Mouse (Mus musculus): ENCODE results near the gene Epn3. TPM values are rescaled to one million over a fixed set of nuclear protein-coding genes. Genes with fewer than 3 reads are reported as not detected.

The Epn3 gene
- polyA plus RNA-seq, 1 experiment from 2014 or later, result 0.43 TPM

- Histone ChIP-seq H3K4me1 (ENCODE audit: control insufficient read depth, insufficient read depth, low read length) (peaks cover 7% of the 10 kb centered on the region; the same call in 1 of the 2 replicates), H3K27ac (ENCODE audit: low read length) (no peak overlapping the region), H3K9me3 (replicated peaks; ENCODE audit: control insufficient read depth, low read length, poor library complexity, severe bottlenecking) (no peaks in the 10 kb centered on the region), H3K9ac (ENCODE audit: low read depth, low read length) (no peak overlapping the region), H3K27me3 (ENCODE audit: control insufficient read depth, insufficient read depth, low read depth, low read length) (peaks cover 9% of the 10 kb centered on the region), H3K36me3 (ENCODE audit: control insufficient read depth, insufficient read depth, low read length) (no peaks in the 10 kb centered on the region), H3K4me2 (ENCODE audit: low read length) (no peak overlapping the region), H3K4me3 (ENCODE audit: low read depth, low read length) (no peak overlapping the region)
- no peak for ATAC-seq
- 89% methylated on average over 11 of the region's 11 CpGs for WGBS
These were observed 10.8 kb downstream of the Epn3 start for GRCm38 (mm10) chr11:94488767-94489533.

- Histone ChIP-seq H3K4me3 (ENCODE audit: low read depth, low read length) (0 out of 2 replicates have a peak within 1 kb of the TSS, but pooled peaks have one; percentile 15), H3K36me3 (ENCODE audit: control insufficient read depth, insufficient read depth, low read length) (no peaks in the 10 kb centered on the region), H3K9ac (ENCODE audit: low read depth, low read length) (peak within 1 kb of the TSS; percentile 58), H3K9me3 (replicated peaks; ENCODE audit: control insufficient read depth, low read length, poor library complexity, severe bottlenecking) (no peaks in the 10 kb centered on the region), H3K4me1 (ENCODE audit: control insufficient read depth, insufficient read depth, low read length) (0 out of 2 replicates have a peak, but pooled peaks cover under 1% of the 10 kb centered on the region), H3K4me2 (ENCODE audit: low read length) (peak within 1 kb of the TSS; percentile 48), H3K27ac (ENCODE audit: low read length) (no peak within 1 kb of the TSS), H3K27me3 (ENCODE audit: control insufficient read depth, insufficient read depth, low read depth, low read length) (no peaks in the 10 kb centered on the region)
- 3% methylated on average over 24 of the region's 24 CpGs for WGBS
- peak; percentile 75; the same call in 1 of the 2 replicates for ATAC-seq
These were observed 13.8 kb downstream of the Epn3 start, which contains the start of gene Spata20 for GRCm38 (mm10) chr11:94486001-94486400. Spata20 (minus strand) TSS chr11:94486179.

GRCm38 (mm10) chr11:94485223-94485622 is 14.6 kb downstream of the Epn3 start:
- no peak overlapping the region for H3K9ac ChIP-seq (ENCODE audit: low read depth, low read length)
- 80% methylated on average over 5 of the region's 5 CpGs for WGBS
- H3K36me3 ChIP-seq (ENCODE audit: control insufficient read depth, insufficient read depth, low read length), result no peaks in the 10 kb centered on the region
- no peak overlapping the region for H3K4me2 ChIP-seq (ENCODE audit: low read length)
- H3K4me1 ChIP-seq (ENCODE audit: control insufficient read depth, insufficient read depth, low read length), result no peaks in the 10 kb centered on the region
- H3K27ac ChIP-seq (ENCODE audit: low read length), result no peak overlapping the region
- H3K27me3 ChIP-seq (ENCODE audit: control insufficient read depth, insufficient read depth, low read depth, low read length), result no peaks in the 10 kb centered on the region
- H3K4me3 ChIP-seq (ENCODE audit: low read depth, low read length), result no peak overlapping the region
- no peaks in the 10 kb centered on the region for H3K9me3 ChIP-seq (replicated peaks; ENCODE audit: control insufficient read depth, low read length, poor library complexity, severe bottlenecking)
- ATAC-seq, result no peak

GRCm38 (mm10) chr11:94484636-94485035 is 15.1 kb downstream of the Epn3 start:
- ATAC-seq, result no peak
- Histone ChIP-seq H3K27ac (ENCODE audit: low read length) (no peak overlapping the region), H3K4me1 (ENCODE audit: control insufficient read depth, insufficient read depth, low read length) (no peaks in the 10 kb centered on the region), H3K4me3 (ENCODE audit: low read depth, low read length) (no peak overlapping the region), H3K36me3 (ENCODE audit: control insufficient read depth, insufficient read depth, low read length) (no peaks in the 10 kb centered on the region), H3K4me2 (ENCODE audit: low read length) (no peak overlapping the region), H3K9ac (ENCODE audit: low read depth, low read length) (no peak overlapping the region), H3K9me3 (replicated peaks; ENCODE audit: control insufficient read depth, low read length, poor library complexity, severe bottlenecking) (no peaks in the 10 kb centered on the region), H3K27me3 (ENCODE audit: control insufficient read depth, insufficient read depth, low read depth, low read length) (no peaks in the 10 kb centered on the region)
- WGBS, result 87% methylated on average over 9 of the region's 9 CpGs

GRCm38 (mm10) chr11:94483921-94484320 is 15.9 kb downstream of the Epn3 start:
- no peak for ATAC-seq
- WGBS, result 86% methylated on average over 14 of the region's 14 CpGs
- no peak overlapping the region for H3K9ac ChIP-seq (ENCODE audit: low read depth, low read length)
- no peaks in the 10 kb centered on the region for H3K9me3 ChIP-seq (replicated peaks; ENCODE audit: control insufficient read depth, low read length, poor library complexity, severe bottlenecking)
- no peak overlapping the region for H3K4me3 ChIP-seq (ENCODE audit: low read depth, low read length)
- H3K4me2 ChIP-seq (ENCODE audit: low read length), result no peak overlapping the region
- no peak overlapping the region for H3K27ac ChIP-seq (ENCODE audit: low read length)
- H3K36me3 ChIP-seq (ENCODE audit: control insufficient read depth, insufficient read depth, low read length), result no peaks in the 10 kb centered on the region
- H3K4me1 ChIP-seq (ENCODE audit: control insufficient read depth, insufficient read depth, low read length), result no peaks in the 10 kb centered on the region
- no peaks in the 10 kb centered on the region for H3K27me3 ChIP-seq (ENCODE audit: control insufficient read depth, insufficient read depth, low read depth, low read length)

GRCm38 (mm10) chr11:94483436-94483835 is 16.3 kb downstream of the Epn3 start:
- H3K4me2 ChIP-seq (ENCODE audit: low read length), result no peak overlapping the region
- H3K4me3 ChIP-seq (ENCODE audit: low read depth, low read length), result no peak overlapping the region
- WGBS, result 82% methylated on average over 11 of the region's 11 CpGs
- no peaks in the 10 kb centered on the region for H3K4me1 ChIP-seq (ENCODE audit: control insufficient read depth, insufficient read depth, low read length)
- no peak overlapping the region for H3K27ac ChIP-seq (ENCODE audit: low read length)
- no peaks in the 10 kb centered on the region for H3K9me3 ChIP-seq (replicated peaks; ENCODE audit: control insufficient read depth, low read length, poor library complexity, severe bottlenecking)
- no peak for ATAC-seq
- H3K27me3 ChIP-seq (ENCODE audit: control insufficient read depth, insufficient read depth, low read depth, low read length), result no peaks in the 10 kb centered on the region
- H3K36me3 ChIP-seq (ENCODE audit: control insufficient read depth, insufficient read depth, low read length), result no peaks in the 10 kb centered on the region
- no peak overlapping the region for H3K9ac ChIP-seq (ENCODE audit: low read depth, low read length)

GRCm38 (mm10) chr11:94482738-94483137 is 17.0 kb downstream of the Epn3 start:
- no peak overlapping the region for H3K4me2 ChIP-seq (ENCODE audit: low read length)
- ATAC-seq, result no peak
- WGBS, result 92% methylated on average over 11 of the region's 11 CpGs

GRCm38 (mm10) chr11:94481963-94482362 is 17.8 kb downstream of the Epn3 start:
- Histone ChIP-seq H3K4me3 (ENCODE audit: low read depth, low read length) (no peak overlapping the region), H3K9me3 (replicated peaks; ENCODE audit: control insufficient read depth, low read length, poor library complexity, severe bottlenecking) (no peaks in the 10 kb centered on the region), H3K9ac (ENCODE audit: low read depth, low read length) (no peak overlapping the region), H3K36me3 (ENCODE audit: control insufficient read depth, insufficient read depth, low read length) (no peaks in the 10 kb centered on the region), H3K27me3 (ENCODE audit: control insufficient read depth, insufficient read depth, low read depth, low read length) (no peaks in the 10 kb centered on the region), H3K4me1 (ENCODE audit: control insufficient read depth, insufficient read depth, low read length) (no peaks in the 10 kb centered on the region), H3K27ac (ENCODE audit: low read length) (no peak overlapping the region), H3K4me2 (ENCODE audit: low read length) (no peak overlapping the region)
- ATAC-seq, result no peak
- 94% methylated on average over 7 of the region's 7 CpGs for WGBS

More at GRCm38 (mm10) chr11:94482738-94483137, 17.0 kb downstream of the Epn3 start:
- no peaks in the 10 kb centered on the region for H3K9me3 ChIP-seq (replicated peaks; ENCODE audit: control insufficient read depth, low read length, poor library complexity, severe bottlenecking)
- no peak overlapping the region for H3K27ac ChIP-seq (ENCODE audit: low read length)
- H3K27me3 ChIP-seq (ENCODE audit: control insufficient read depth, insufficient read depth, low read depth, low read length), result no peaks in the 10 kb centered on the region
- no peaks in the 10 kb centered on the region for H3K36me3 ChIP-seq (ENCODE audit: control insufficient read depth, insufficient read depth, low read length)
- no peak overlapping the region for H3K4me3 ChIP-seq (ENCODE audit: low read depth, low read length)
- no peak overlapping the region for H3K9ac ChIP-seq (ENCODE audit: low read depth, low read length)
- no peaks in the 10 kb centered on the region for H3K4me1 ChIP-seq (ENCODE audit: control insufficient read depth, insufficient read depth, low read length)

GRCm38 (mm10) chr11:94480382-94480781 is 19.4 kb downstream of the Epn3 start:
- Histone ChIP-seq H3K9ac (ENCODE audit: low read depth, low read length) (no peak overlapping the region), H3K36me3 (ENCODE audit: control insufficient read depth, insufficient read depth, low read length) (no peaks in the 10 kb centered on the region), H3K4me3 (ENCODE audit: low read depth, low read length) (no peak overlapping the region), H3K27me3 (ENCODE audit: control insufficient read depth, insufficient read depth, low read depth, low read length) (no peaks in the 10 kb centered on the region), H3K9me3 (replicated peaks; ENCODE audit: control insufficient read depth, low read length, poor library complexity, severe bottlenecking) (no peaks in the 10 kb centered on the region), H3K4me2 (ENCODE audit: low read length) (no peak overlapping the region), H3K27ac (ENCODE audit: low read length) (no peak overlapping the region), H3K4me1 (ENCODE audit: control insufficient read depth, insufficient read depth, low read length) (peaks cover 4% of the 10 kb centered on the region; the same call in 1 of the 2 replicates)
- WGBS, result 77% methylated on average over 9 of the region's 9 CpGs
- ATAC-seq, result no peak
